Mouse (Mus musculus) cerebellum, postnatal 10 days (tissue): ENCODE measurements around the gene Casz1.

Experiments
- DNase-seq, 2 experiments: peaks; one replicate each; pipeline ENCODE4 v3.0.0; 2021; ENCODE audit warnings: mixed read lengths in 2 of 2

Casz1 gene

GRCm38 (mm10) chr4:148804137-148804779 lies at the start of gene Casz1:
TSS of gene Casz1 (plus strand) at chr4:148804429.
- peak; percentile 92 to 95 for DNase-seq

- no peak for DNase-seq
These were observed 45.4 kb upstream of the Casz1 start for GRCm38 (mm10) chr4:148758863-148759262.

- DNase-seq: no peak
These were observed 44.1 kb upstream of the Casz1 start for GRCm38 (mm10) chr4:148760152-148760551.

GRCm38 (mm10) chr4:148766021-148766775 lies 38.0 kb upstream of the Casz1 start:
- DNase-seq: peak; percentile 62 to 67

- DNase-seq: no peak
These were observed 36.4 kb upstream of the Casz1 start for GRCm38 (mm10) chr4:148767655-148768305.

GRCm38 (mm10) chr4:148768649-148769048 lies 35.6 kb upstream of the Casz1 start:
- no peak for DNase-seq

GRCm38 (mm10) chr4:148770582-148771408 lies 33.4 kb upstream of the Casz1 start:
- DNase-seq: peak in 1 of 2 experiments; percentile 21

- peak in 1 of 2 experiments; percentile 36 for DNase-seq
These were observed 32.8 kb upstream of the Casz1 start for GRCm38 (mm10) chr4:148771409-148771929.

GRCm38 (mm10) chr4:148772658-148773057 lies 31.6 kb upstream of the Casz1 start:
- DNase-seq: no peak

- DNase-seq: no peak
These were observed 30.2 kb upstream of the Casz1 start for GRCm38 (mm10) chr4:148774036-148774435.

GRCm38 (mm10) chr4:148775476-148776269 lies 28.6 kb upstream of the Casz1 start:
- DNase-seq: peak; percentile 48 to 61

GRCm38 (mm10) chr4:148780097-148780621 lies 24.1 kb upstream of the Casz1 start:
- DNase-seq: no peak

- DNase-seq: peak; percentile 85 to 86
These were observed 22.7 kb upstream of the Casz1 start for GRCm38 (mm10) chr4:148781516-148781915.

- DNase-seq: no peak
These were observed 21.3 kb upstream of the Casz1 start for GRCm38 (mm10) chr4:148782880-148783279.

- no peak for DNase-seq
These were observed 20.5 kb upstream of the Casz1 start for GRCm38 (mm10) chr4:148783760-148784159.

- DNase-seq: no peak
These were observed 19.1 kb upstream of the Casz1 start for GRCm38 (mm10) chr4:148785053-148785567.

GRCm38 (mm10) chr4:148785995-148786394 lies 18.2 kb upstream of the Casz1 start:
- no peak for DNase-seq

GRCm38 (mm10) chr4:148790940-148791339 lies 13.3 kb upstream of the Casz1 start:
- DNase-seq: no peak

- DNase-seq: no peak
These were observed 9.2 kb upstream of the Casz1 start for GRCm38 (mm10) chr4:148795038-148795437.

GRCm38 (mm10) chr4:148797475-148798324 lies 6.5 kb upstream of the Casz1 start:
- DNase-seq: no peak
